Mouse (Mus musculus): ENCODE results near the gene Trabd2b.

The Trabd2b gene

GRCm38 (mm10) chr4:114406355-114407101, at the start of gene Trabd2b:
Trabd2b (plus strand) TSS chr4:114406724.
- no peak for DNase-seq (ENCODE audit: low spot score)

- no peak for DNase-seq (ENCODE audit: low spot score)
These were observed 49.1 kb upstream of the Trabd2b start for GRCm38 (mm10) chr4:114357420-114357819.

- DNase-seq (ENCODE audit: low spot score), result no peak
These were observed 47.6 kb upstream of the Trabd2b start for GRCm38 (mm10) chr4:114358874-114359273.

GRCm38 (mm10) chr4:114359818-114360217, 46.7 kb upstream of the Trabd2b start:
- no peak for DNase-seq (ENCODE audit: low spot score)

- no peak for DNase-seq (ENCODE audit: low spot score)
These were observed 45.2 kb upstream of the Trabd2b start for GRCm38 (mm10) chr4:114361336-114361735.

- DNase-seq (ENCODE audit: low spot score), result no peak
These were observed 41.5 kb upstream of the Trabd2b start for GRCm38 (mm10) chr4:114365000-114365399.

GRCm38 (mm10) chr4:114365595-114365994, 40.9 kb upstream of the Trabd2b start:
- no peak for DNase-seq (ENCODE audit: low spot score)

GRCm38 (mm10) chr4:114367005-114367404, 39.5 kb upstream of the Trabd2b start:
- no peak for DNase-seq (ENCODE audit: low spot score)

GRCm38 (mm10) chr4:114367840-114368239, 38.7 kb upstream of the Trabd2b start:
- DNase-seq (ENCODE audit: low spot score), result no peak

- no peak for DNase-seq (ENCODE audit: low spot score)
These were observed 36.9 kb upstream of the Trabd2b start for GRCm38 (mm10) chr4:114369591-114369990.

- DNase-seq (ENCODE audit: low spot score), result no peak
These were observed 35.4 kb upstream of the Trabd2b start for GRCm38 (mm10) chr4:114370935-114371715.

GRCm38 (mm10) chr4:114372699-114373098, 33.8 kb upstream of the Trabd2b start:
- no peak for DNase-seq (ENCODE audit: low spot score)

- DNase-seq (ENCODE audit: low spot score), result no peak
These were observed 32.2 kb upstream of the Trabd2b start for GRCm38 (mm10) chr4:114374330-114374729.

GRCm38 (mm10) chr4:114377531-114377930, 29.0 kb upstream of the Trabd2b start:
- DNase-seq (ENCODE audit: low spot score), result no peak

- DNase-seq (ENCODE audit: low spot score), result no peak
These were observed 28.0 kb upstream of the Trabd2b start for GRCm38 (mm10) chr4:114378512-114378911.

- no peak for DNase-seq (ENCODE audit: low spot score)
These were observed 27.0 kb upstream of the Trabd2b start for GRCm38 (mm10) chr4:114379416-114379956.

- DNase-seq (ENCODE audit: low spot score), result no peak
These were observed 23.9 kb upstream of the Trabd2b start for GRCm38 (mm10) chr4:114382627-114383026.

GRCm38 (mm10) chr4:114385236-114385635, 21.3 kb upstream of the Trabd2b start:
- DNase-seq (ENCODE audit: low spot score), result no peak

- peak; percentile 14 for DNase-seq (ENCODE audit: low spot score)
These were observed 20.1 kb upstream of the Trabd2b start for GRCm38 (mm10) chr4:114386395-114386811.

- DNase-seq (ENCODE audit: low spot score), result no peak
These were observed 18.9 kb upstream of the Trabd2b start for GRCm38 (mm10) chr4:114387527-114388135.

- DNase-seq (ENCODE audit: low spot score), result no peak
These were observed 18.2 kb upstream of the Trabd2b start for GRCm38 (mm10) chr4:114388306-114388705.

- no peak for DNase-seq (ENCODE audit: low spot score)
These were observed 16.9 kb upstream of the Trabd2b start for GRCm38 (mm10) chr4:114389653-114390052.

- DNase-seq (ENCODE audit: low spot score), result no peak
These were observed 8.9 kb upstream of the Trabd2b start for GRCm38 (mm10) chr4:114397625-114398024.

Measured in urinary bladder, postnatal 10 days (tissue).